Mouse (Mus musculus): ENCODE measurements around the gene Ces1e.

DNA sequence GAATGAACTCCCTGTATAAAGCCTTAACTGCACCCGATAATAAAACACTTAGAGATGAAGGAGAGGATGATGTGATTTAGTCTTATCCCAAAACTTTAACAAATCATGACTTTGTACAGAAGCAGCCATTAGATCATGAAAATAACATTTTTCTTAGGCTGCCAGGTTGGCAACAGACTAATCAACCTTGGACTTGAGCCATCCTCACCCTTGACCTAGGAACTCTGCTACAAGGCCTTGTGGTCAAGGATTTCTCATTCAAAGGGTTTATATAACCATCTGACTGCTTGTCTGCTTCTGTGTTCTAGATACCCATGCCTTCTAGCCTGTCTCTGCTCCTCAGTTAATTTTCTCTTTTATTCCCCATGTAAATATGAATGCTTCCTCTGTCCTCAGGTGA is 5.3 kb upstream of the Ces1e start:
- TF ChIP-seq TAL1 (IDR thresholded peaks at IDR 0.05; ENCODE audit: low read length) (no peak), EP300 (IDR thresholded peaks at IDR 0.05; ENCODE audit: low read depth in 1 of 2, low read length in 2 of 2) (no peak), CTCF (IDR thresholded peaks at IDR 0.05 in 2 of 3, conservative IDR thresholded peaks at IDR 0.05 in 1 of 3; ENCODE audit: control insufficient read depth in 1 of 3, insufficient read depth in 1 of 3, low read depth in 2 of 3, low read length in 3 of 3, poor library complexity in 1 of 3, severe bottlenecking in 1 of 3) (no peak), ZC3H11A (IDR thresholded peaks at IDR 0.05; ENCODE audit: low read depth, low read length) (no peak), GATA1 (IDR thresholded peaks at IDR 0.05; ENCODE audit: low read depth, low read length) (no peak), POLR2A (IDR thresholded peaks at IDR 0.05; ENCODE audit: control insufficient read depth in 1 of 2, insufficient read depth in 1 of 2, low read depth in 1 of 2, low read length in 2 of 2, poor library complexity in 1 of 2) (no peak)
